1 mouse cellular context compared by ENCODE assay signal in genomic region chr4:129145943-129146342, GRCm38 (mm10).
TF ChIP-seq lines count a peak whose summit lies in the region.

No protein-coding gene starts in this region.

TF ChIP-seq in myocyte, 11 proteins besides CTCF, POLR2A, EP300 and RAD21 (continued from another document):
- TF ChIP-seq E2F4 (IDR thresholded peaks at IDR 0.05; ENCODE audit: insufficient read depth) (no peak), MAX (IDR thresholded peaks at IDR 0.05; ENCODE audit: low read depth) (no peak), USF1 (IDR thresholded peaks at IDR 0.05; ENCODE audit: low read depth) (no peak), MYOG (IDR thresholded peaks at IDR 0.05; ENCODE audit: control insufficient read depth in 1 of 3, insufficient read depth in 1 of 3, insufficient read length in 2 of 3, low read depth in 2 of 3) (peak in 2 of 3 experiments; percentile 64 to 92), REST (IDR thresholded peaks at IDR 0.05; ENCODE audit: insufficient read depth, insufficient read length) (no peak), CEBPB (IDR thresholded peaks at IDR 0.05; ENCODE audit: insufficient read depth, poor library complexity, severe bottlenecking) (no peak), TCF3 (IDR thresholded peaks at IDR 0.05; ENCODE audit: insufficient read length, low read depth) (peak; percentile 19), MYOD1 (IDR thresholded peaks at IDR 0.05; ENCODE audit: control insufficient read depth in 1 of 3, insufficient read length in 2 of 3, low read depth in 2 of 3) (peak; percentile 70 to 80 (median 74)), TCF12 (IDR thresholded peaks at IDR 0.05; ENCODE audit: insufficient read depth, poor library complexity, severe bottlenecking) (peak; percentile 97), POLR2AphosphoS2 (IDR thresholded peaks at IDR 0.05; ENCODE audit: insufficient read length, low read depth) (no peak)
